Mouse (Mus musculus) erythroblast, embryonic 14.5 days (primary cell): ENCODE measurements around the gene Pnma1.

ENCODE experiments used
- GATA1 ChIP-seq: IDR thresholded peaks from 2 replicates; pipeline ENCODE4 v1.6.1; 2012; ENCODE audit warnings: low read length, inconsistent platforms, mixed read lengths
- TAL1 ChIP-seq: IDR thresholded peaks from 3 replicates; pipeline ENCODE4 v1.6.1; 2012; ENCODE audit warnings: low read length, inconsistent platforms, mixed read lengths

GRCm38 (mm10) chr12:84163586-84164110 is 15.4 kb upstream of the Pnma1 start:
- TF ChIP-seq GATA1 (no peak), TAL1 (no peak)
